Mouse (Mus musculus) neural tube, embryonic 15.5 days (tissue): ENCODE results near the gene Fam209. TPM values are rescaled to one million over a fixed set of nuclear protein-coding genes. Genes with fewer than 3 reads are reported as not detected.

ENCODE experiments used
- ATAC-seq: fragments of 200-750 bp; cut with Nextera tagmentation; 2 replicates; pipeline ENCODE4 v1.8.0; 2017; ENCODE audit warnings: mild to moderate bottlenecking, moderate TSS enrichment, moderate library complexity; ENCODE audit not compliant: low FRiP score
- H3K27ac ChIP-seq: fragments of 300-500 bp; sonication (generic); replicated peaks from 2 replicates; pipeline ENCODE4 v1.5.1; 2015; ENCODE audit warnings: mild to moderate bottlenecking, inconsistent platforms
- H3K27me3 ChIP-seq: fragments of 300-500 bp; sonication (generic); replicated peaks from 2 replicates; pipeline ENCODE4 v1.6.1; 2015; ENCODE audit warnings: inconsistent platforms
- H3K36me3 ChIP-seq: fragments of 300-500 bp; sonication (generic); 2 replicates; pipeline ENCODE4 v1.6.1; 2015; ENCODE audit warnings: inconsistent platforms
- H3K4me1 ChIP-seq: fragments of 300-500 bp; sonication (generic); 2 replicates; pipeline ENCODE4 v1.6.1; 2015; ENCODE audit warnings: inconsistent platforms
- H3K4me2 ChIP-seq: fragments of 300-500 bp; sonication (generic); 2 replicates; pipeline ENCODE4 v1.6.1; 2015; ENCODE audit warnings: inconsistent platforms, mild to moderate bottlenecking, moderate library complexity
- H3K4me3 ChIP-seq: fragments of 300-500 bp; sonication (generic); replicated peaks from 2 replicates; pipeline ENCODE4 v1.5.1; 2015; ENCODE audit warnings: mild to moderate bottlenecking, inconsistent platforms
- H3K9ac ChIP-seq: fragments of 300-500 bp; sonication (generic); replicated peaks from 2 replicates; pipeline ENCODE4 v1.6.1; 2015; ENCODE audit warnings: mild to moderate bottlenecking, inconsistent platforms
- H3K9me3 ChIP-seq: fragments of 300-500 bp; sonication (generic); replicated peaks from 2 replicates; pipeline ENCODE4 v1.6.1; 2016; ENCODE audit warnings: inconsistent platforms
- WGBS: fragments of 180-500 bp; shearing (Covaris S2); methylation state at CpG from one replicate; pipeline ENCODE4 v1.1.7; 2015; ENCODE audit warnings: mixed read lengths; 5-methylcytosine and 5-hydroxymethylcytosine counted together
- polyA plus RNA-seq: library from polyadenylated mRNA; unstranded; fragments of >200 nt; fragmentation: Nextera tagmentation; extraction: Ambion mirVana; gene quantifications from 2 replicates; pipeline ENCODE4 v1.2.1, GENCODE M21; 2015

Fam209 gene
- polyA plus RNA-seq, 1 experiment from 2014 or later: not detected

- H3K9ac ChIP-seq: no peak overlapping the region
- H3K9me3 ChIP-seq: no peaks in the 10 kb centered on the region
- H3K27ac ChIP-seq: no peak overlapping the region
- no peak for ATAC-seq
- 69% methylated on average over 3 of the region's 3 CpGs for WGBS
- no peaks in the 10 kb centered on the region for H3K4me1 ChIP-seq
- H3K36me3 ChIP-seq: no peaks in the 10 kb centered on the region
- no peak overlapping the region for H3K4me2 ChIP-seq
- no peak overlapping the region for H3K4me3 ChIP-seq
- H3K27me3 ChIP-seq: no peaks in the 10 kb centered on the region
These were observed 38.6 kb downstream of the Fam209 start for GRCm38 (mm10) chr2:172510899-172511298.

GRCm38 (mm10) chr2:172516407-172516992 is 44.2 kb downstream of the Fam209 start:
- 16% methylated on average over 11 of the region's 11 CpGs for WGBS
- H3K9ac ChIP-seq: no peak overlapping the region
- H3K9me3 ChIP-seq: no peaks in the 10 kb centered on the region
- H3K27me3 ChIP-seq: no peaks in the 10 kb centered on the region
- H3K4me3 ChIP-seq: no peak overlapping the region
- no peak overlapping the region for H3K4me2 ChIP-seq
- no peak for ATAC-seq
- no peak overlapping the region for H3K27ac ChIP-seq
- H3K36me3 ChIP-seq: no peaks in the 10 kb centered on the region
- H3K4me1 ChIP-seq: no peaks in the 10 kb centered on the region

- Histone ChIP-seq H3K27me3 (no peaks in the 10 kb centered on the region), H3K4me2 (no peak overlapping the region), H3K27ac (no peak overlapping the region), H3K4me1 (no peaks in the 10 kb centered on the region), H3K9me3 (no peaks in the 10 kb centered on the region), H3K4me3 (no peak overlapping the region), H3K36me3 (no peaks in the 10 kb centered on the region), H3K9ac (no peak overlapping the region)
- 88% methylated on average over 9 of the region's 9 CpGs for WGBS
- ATAC-seq: no peak
These were observed 48.5 kb downstream of the Fam209 start for GRCm38 (mm10) chr2:172520616-172521371.

GRCm38 (mm10) chr2:172522528-172522927 is 50.2 kb downstream of the Fam209 start:
- no peaks in the 10 kb centered on the region for H3K27me3 ChIP-seq
- H3K9ac ChIP-seq: no peak overlapping the region
- WGBS: 88% methylated on average over 12 of the region's 12 CpGs
- H3K27ac ChIP-seq: no peak overlapping the region
- no peak overlapping the region for H3K4me2 ChIP-seq
- ATAC-seq: no peak
- H3K9me3 ChIP-seq: no peaks in the 10 kb centered on the region
- H3K36me3 ChIP-seq: no peaks in the 10 kb centered on the region
- no peak overlapping the region for H3K4me3 ChIP-seq
- no peaks in the 10 kb centered on the region for H3K4me1 ChIP-seq

Other genes with a start within 250 kb of the Fam209 start
- 0.26 and 0.28 TPM in 2 replicates for gene Mc3r, start 224.0 kb upstream of the Fam209 start, polyA plus RNA-seq
- gene Fam210b, start 127.0 kb upstream of the Fam209 start, polyA plus RNA-seq: 18.7 and 19.5 TPM in 2 replicates
- gene Aurka, start 102.0 kb upstream of the Fam209 start, polyA plus RNA-seq: 11.7 and 34.1 TPM in 2 replicates
- 22.4 and 27.5 TPM in 2 replicates for gene Cstf1, start 101.8 kb upstream of the Fam209 start, polyA plus RNA-seq
- gene Cass4, start 78.7 kb upstream of the Fam209 start, polyA plus RNA-seq: 0.17 and 1.1 TPM in 2 replicates
- 89.8 and 93.4 TPM in 2 replicates for gene Rtf2, start 32.0 kb upstream of the Fam209 start, polyA plus RNA-seq
- 1.1 and 1.4 TPM in 2 replicates for gene Gcnt7, start 13.9 kb upstream of the Fam209 start, polyA plus RNA-seq
- 0.26 and 0.64 TPM in 2 replicates for gene Tfap2c, start 77.1 kb downstream of the Fam209 start, polyA plus RNA-seq